Mouse (Mus musculus) testis, adult 2 months (tissue): ENCODE data around the gene Fmo1. TPM values are rescaled to one million over a fixed set of nuclear protein-coding genes. Genes with fewer than 3 reads are reported as not detected.
"Not testable (repeated sequence)": the region's sequence is repeated elsewhere in the genome, so short reads cannot be mapped to it uniquely, and the experiment has no call there.

ENCODE experiments used
- H3K27ac ChIP-seq: fragments of 200-500 bp; 2 replicates; pipeline ENCODE4 v1.5.1; 2012; ENCODE audit warnings: low read depth, low read length; ENCODE audit not compliant: control insufficient read depth, insufficient read depth
- H3K27me3 ChIP-seq: fragments of 200-500 bp; 2 replicates; pipeline ENCODE4 v1.6.1; 2012; ENCODE audit warnings: mild to moderate bottlenecking, low read length, moderate library complexity; ENCODE audit not compliant: control insufficient read depth, insufficient read depth
- H3K36me3 ChIP-seq: fragments of 200-500 bp; 2 replicates; pipeline ENCODE4 v1.6.1; 2012; ENCODE audit warnings: mild to moderate bottlenecking, low read length; ENCODE audit not compliant: control insufficient read depth, insufficient read depth
- H3K4me1 ChIP-seq: fragments of 200-500 bp; 2 replicates; pipeline ENCODE4 v1.6.1; 2012; ENCODE audit warnings: low read length; ENCODE audit not compliant: control insufficient read depth, insufficient read depth
- H3K4me3 ChIP-seq: fragments of 200-500 bp; 2 replicates; pipeline ENCODE4 v1.5.1; 2012; ENCODE audit warnings: low read depth, mild to moderate bottlenecking, low read length, moderate library complexity, mixed read lengths; ENCODE audit not compliant: control insufficient read depth
- CTCF ChIP-seq: fragments of 200-500 bp; IDR thresholded peaks from 2 replicates; pipeline ENCODE4 v1.5.1; 2012; ENCODE audit warnings: low read depth, mild to moderate bottlenecking, inconsistent platforms, low read length, moderate library complexity; ENCODE audit not compliant: control insufficient read depth, insufficient read depth, insufficient replicate concordance
- POLR2A ChIP-seq: fragments of 200-500 bp; IDR thresholded peaks from 2 replicates; pipeline ENCODE4 v1.6.1; 2012; ENCODE audit warnings: low read depth, mild to moderate bottlenecking, inconsistent platforms, low read length, moderate library complexity; ENCODE audit not compliant: control insufficient read depth
- polyA plus RNA-seq: library from polyadenylated mRNA; depleted of rRNA; stranded (reverse); fragments of >200 nt; gene quantifications from 2 replicates; pipeline ENCODE4 v1.2.3, GENCODE M21; 2012; rRNA removed

Gene Fmo1
- polyA plus RNA-seq, 1 experiment: 2.9 TPM

GRCm38 (mm10) chr1:162792306-162793044 lies 73.9 kb downstream of the Fmo1 start:
- no peak overlapping the region for H3K4me3 ChIP-seq
- TF ChIP-seq POLR2A (no peak), CTCF (no peak)

GRCm38 (mm10) chr1:162785222-162785621 lies 81.2 kb downstream of the Fmo1 start:
- TF ChIP-seq POLR2A: no peak
- TF ChIP-seq CTCF: no peak

More at GRCm38 (mm10) chr1:162792306-162793044, 73.9 kb downstream of the Fmo1 start:
- no peaks in the 10 kb centered on the region for H3K27me3 ChIP-seq
- H3K36me3 ChIP-seq: no peaks in the 10 kb centered on the region
- no peak overlapping the region for H3K27ac ChIP-seq
- H3K4me1 ChIP-seq: no peaks in the 10 kb centered on the region

GRCm38 (mm10) chr1:162783669-162784248 lies 82.7 kb downstream of the Fmo1 start:
- H3K4me3 ChIP-seq: no peak overlapping the region
- H3K36me3 ChIP-seq: no peaks in the 10 kb centered on the region
- no peaks in the 10 kb centered on the region for H3K4me1 ChIP-seq
- H3K27me3 ChIP-seq: no peaks in the 10 kb centered on the region
- H3K27ac ChIP-seq: no peak overlapping the region
- TF ChIP-seq POLR2A: no peak
- TF ChIP-seq CTCF: no peak

More at GRCm38 (mm10) chr1:162785222-162785621, 81.2 kb downstream of the Fmo1 start:
- Histone ChIP-seq H3K27me3 (no peaks in the 10 kb centered on the region), H3K4me3 (no peak overlapping the region), H3K36me3 (no peaks in the 10 kb centered on the region), H3K4me1 (no peaks in the 10 kb centered on the region), H3K27ac (no peak overlapping the region)

- H3K36me3 ChIP-seq, H3K27me3 ChIP-seq, H3K27ac ChIP-seq, H3K4me1 ChIP-seq, H3K4me3 ChIP-seq: not testable (repeated sequence)
Observed at GRCm38 (mm10) chr1:162781035-162781434, 85.4 kb downstream of the Fmo1 start.

Other genes starting within 250 kb of the Fmo1 start
- 0.99 and 1.4 TPM in 2 replicates for gene Myoc, start 227.5 kb downstream of the Fmo1 start, polyA plus RNA-seq
- 1.1 and 1.4 TPM in 2 replicates for gene Myocos, start 208.4 kb downstream of the Fmo1 start, polyA plus RNA-seq
- gene Prrc2c, start 126.1 kb downstream of the Fmo1 start, polyA plus RNA-seq: 17.2 and 21.8 TPM in 2 replicates
- gene Fmo4, start 52.6 kb downstream of the Fmo1 start, polyA plus RNA-seq: 0.20 and 0.44 TPM in 2 replicates
- 2.1 and 2.4 TPM in 2 replicates for gene Fmo2, start 32.1 kb upstream of the Fmo1 start, polyA plus RNA-seq
- 0.11 TPM in 2 replicates for gene Fmo6, start 70.9 kb upstream of the Fmo1 start, polyA plus RNA-seq
- gene Fmo3, start 117.9 kb upstream of the Fmo1 start, polyA plus RNA-seq: 0.10 and 0.41 TPM in 2 replicates
- gene Mroh9, start 219.1 kb upstream of the Fmo1 start, polyA plus RNA-seq: 8.3 and 10.5 TPM in 2 replicates